Mouse (Mus musculus) CD4-positive, CD25-positive, alpha-beta regulatory T cell, adult 9 weeks (primary cell): ENCODE measurements around the gene Ikbke. TPM values are rescaled to one million over a fixed set of nuclear protein-coding genes. Genes with fewer than 3 reads are reported as not detected.

Experiments
- polyA plus RNA-seq: library from polyadenylated mRNA; unstranded; fragments of 100-300 nt; shearing (Covaris generic); gene quantifications from one replicate; pipeline ENCODE4 v1.2.1, GENCODE M21; 2017

Gene Ikbke
- polyA plus RNA-seq, result 230 TPM

GRCm38 (mm10) chr1:131279456-131279776 is at the start of gene Ikbke:
Gene Ikbke, minus strand, starts transcription at chr1:131279606.

DNA sequence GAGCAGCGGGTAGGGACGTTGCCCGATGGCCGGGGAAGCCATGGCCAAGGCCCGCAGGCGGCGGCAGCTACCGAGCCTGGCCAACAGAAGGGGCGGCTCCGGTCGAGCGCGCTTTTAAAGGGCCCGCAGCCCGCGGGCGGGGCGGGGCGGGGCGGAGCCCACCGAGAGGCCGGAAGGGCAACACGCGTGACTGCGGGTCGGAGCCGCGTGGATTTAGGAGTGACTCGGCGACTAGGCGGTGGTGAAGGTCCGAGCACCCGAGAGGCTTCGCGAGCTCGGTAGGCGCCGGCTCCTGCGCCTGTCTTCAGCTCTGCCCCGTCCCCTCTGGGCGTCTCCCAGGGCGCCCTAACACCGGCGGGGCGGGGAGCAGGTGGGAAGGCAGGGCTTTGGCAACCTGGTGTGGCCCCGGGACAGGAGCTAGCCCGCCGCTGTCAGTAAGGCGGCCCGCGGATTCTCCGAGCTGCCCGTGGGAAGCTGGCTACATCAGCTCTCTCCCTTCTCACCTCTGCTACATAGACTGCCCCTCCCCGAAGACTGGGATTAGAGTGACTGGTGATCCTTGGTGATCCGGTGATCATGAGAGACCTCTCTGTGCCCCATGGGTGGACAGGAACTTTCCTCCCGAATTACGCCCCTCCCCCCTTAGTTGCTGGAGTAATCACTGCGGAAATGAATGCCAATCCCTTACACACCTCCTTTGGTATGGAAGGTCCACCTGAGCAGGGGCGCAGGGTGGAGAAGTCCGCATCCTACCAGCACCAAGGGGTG is 34.1 kb downstream of the Ikbke start, which contains the start of gene Rassf5:
TSS of gene Rassf5 (minus strand) at position 170 of the 768 bp plus-strand sequence.

Other genes with a start within 250 kb of the Ikbke start
- gene Mapkapk2, start 181.8 kb downstream of the Ikbke start, polyA plus RNA-seq, result 7.3 TPM
- gene Dyrk3, start 141.3 kb downstream of the Ikbke start, polyA plus RNA-seq, result not detected
- gene Eif2d, start 126.4 kb downstream of the Ikbke start, polyA plus RNA-seq, result 71.1 TPM
- 507 TPM for gene Rassf5, start 34.3 kb downstream of the Ikbke start, polyA plus RNA-seq
- gene Srgap2, start 247.7 kb upstream of the Ikbke start, polyA plus RNA-seq, result 47.7 TPM
- gene Fam72a, start 248.3 kb upstream of the Ikbke start, polyA plus RNA-seq, result 1.3 TPM